Mouse (Mus musculus) embryonic facial prominence, embryonic 14.5 days (tissue): ENCODE data around the gene Negr1. TPM values are rescaled to one million over a fixed set of nuclear protein-coding genes. Genes with fewer than 3 reads are reported as not detected.

Experiments used
- ATAC-seq: fragments of 200-750 bp; cut with Nextera tagmentation; 2 replicates; pipeline ENCODE4 v1.8.0; 2017; ENCODE audit warnings: low read depth, moderate number of reproducible peaks, moderate TSS enrichment
- DNase-seq: peaks from one replicate; pipeline ENCODE4 v3.0.0-alpha.2; 2015; ENCODE audit warnings: low spot score
- H3K27ac ChIP-seq: fragments of 300-500 bp; sonication (generic); replicated peaks from 2 replicates; pipeline ENCODE4 v1.5.1; 2014; ENCODE audit warnings: low read depth, mild to moderate bottlenecking, low read length, moderate library complexity
- H3K27me3 ChIP-seq: fragments of 300-500 bp; sonication (generic); replicated peaks from 2 replicates; pipeline ENCODE4 v1.6.1; 2014; ENCODE audit warnings: low read length; ENCODE audit not compliant: control insufficient read depth, insufficient read depth
- H3K36me3 ChIP-seq: fragments of 300-500 bp; sonication (generic); 2 replicates; pipeline ENCODE4 v1.6.1; 2014; ENCODE audit warnings: low read length, mixed read lengths; ENCODE audit not compliant: control insufficient read depth, insufficient read depth
- H3K4me1 ChIP-seq: fragments of 300-500 bp; sonication (generic); 2 replicates; pipeline ENCODE4 v1.6.1; 2014; ENCODE audit warnings: antibody characterized with exemption, low read length; ENCODE audit not compliant: control insufficient read depth, insufficient read depth
- H3K4me2 ChIP-seq: fragments of 300-500 bp; sonication (generic); 2 replicates; pipeline ENCODE4 v1.6.1; 2014; ENCODE audit warnings: low read depth, mild to moderate bottlenecking, low read length, moderate library complexity, mixed read lengths
- H3K4me3 ChIP-seq: fragments of 300-500 bp; sonication (generic); 2 replicates; pipeline ENCODE4 v1.5.1; 2014; ENCODE audit warnings: low read depth, mild to moderate bottlenecking, low read length
- H3K9ac ChIP-seq: fragments of 300-500 bp; sonication (generic); 2 replicates; pipeline ENCODE4 v1.6.1; 2014; ENCODE audit warnings: low read depth, mild to moderate bottlenecking, low read length, moderate library complexity, mixed read lengths
- H3K9me3 ChIP-seq: fragments of 300-500 bp; sonication (generic); 2 replicates; pipeline ENCODE4 v1.6.1; 2016; ENCODE audit warnings: low read length; ENCODE audit not compliant: control insufficient read depth
- WGBS: fragments of 180-500 bp; shearing (Covaris S2); extraction: QIAGEN DNeasy Blood & Tissue Kit; methylation state at CpG from one replicate; pipeline ENCODE4 v1.1.7; 2014; 5-methylcytosine and 5-hydroxymethylcytosine counted together
- polyA plus RNA-seq: library from polyadenylated mRNA; unstranded; fragments of >200 nt; fragmentation: Nextera tagmentation; extraction: Ambion mirVana; gene quantifications from 2 replicates; pipeline ENCODE4 v1.2.1, GENCODE M21; 2014

The Negr1 gene
- polyA plus RNA-seq, 1 experiment from 2014 or later: 7.6 TPM

GRCm38 (mm10) chr3:156952970-156953369 lies 391.4 kb downstream of the Negr1 start:
- Histone ChIP-seq H3K9ac (no peak overlapping the region), H3K4me1 (no peaks in the 10 kb centered on the region), H3K36me3 (no peaks in the 10 kb centered on the region), H3K4me3 (no peak overlapping the region), H3K27me3 (no peaks in the 10 kb centered on the region), H3K9me3 (no peaks in the 10 kb centered on the region), H3K4me2 (no peak overlapping the region), H3K27ac (no peak overlapping the region)
- WGBS: 61% methylated on average over 6 of the region's 6 CpGs
- ATAC-seq (no peak), DNase-seq (peak; percentile 65)

GRCm38 (mm10) chr3:156955094-156955493 lies 393.5 kb downstream of the Negr1 start:
- 80% methylated on average over 4 of the region's 4 CpGs for WGBS
- Histone ChIP-seq H3K4me3 (no peak overlapping the region), H3K9ac (no peak overlapping the region), H3K27ac (no peak overlapping the region), H3K4me1 (no peaks in the 10 kb centered on the region), H3K9me3 (no peaks in the 10 kb centered on the region), H3K27me3 (no peaks in the 10 kb centered on the region), H3K4me2 (no peak overlapping the region), H3K36me3 (no peaks in the 10 kb centered on the region)
- ATAC-seq (no peak), DNase-seq (no peak)

- Histone ChIP-seq H3K9me3 (no peaks in the 10 kb centered on the region), H3K4me2 (no peak overlapping the region), H3K4me1 (no peaks in the 10 kb centered on the region), H3K27me3 (no peaks in the 10 kb centered on the region), H3K4me3 (no peak overlapping the region), H3K36me3 (no peaks in the 10 kb centered on the region), H3K9ac (no peak overlapping the region), H3K27ac (no peak overlapping the region)
- ATAC-seq (no peak), DNase-seq (no peak)
- WGBS: 96% methylated on average over 7 of the region's 7 CpGs
These were observed 397.0 kb downstream of the Negr1 start for GRCm38 (mm10) chr3:156958640-156959039.

GRCm38 (mm10) chr3:156968764-156969163 lies 407.2 kb downstream of the Negr1 start:
- DNase-seq (peak; percentile 79), ATAC-seq (no peak)

GRCm38 (mm10) chr3:156971104-156971503 lies 409.5 kb downstream of the Negr1 start:
- H3K4me1 ChIP-seq: no peaks in the 10 kb centered on the region
- no peak overlapping the region for H3K4me2 ChIP-seq
- DNase-seq: no peak
- no peak overlapping the region for H3K4me3 ChIP-seq
- no peaks in the 10 kb centered on the region for H3K27me3 ChIP-seq
- WGBS: 65% methylated on average over 2 of the region's 2 CpGs
- no peaks in the 10 kb centered on the region for H3K9me3 ChIP-seq
- H3K27ac ChIP-seq: no peak overlapping the region
- H3K9ac ChIP-seq: no peak overlapping the region
- ATAC-seq: no peak
- no peaks in the 10 kb centered on the region for H3K36me3 ChIP-seq

More at GRCm38 (mm10) chr3:156968764-156969163, 407.2 kb downstream of the Negr1 start:
- 51% methylated on average over 2 of the region's 2 CpGs for WGBS
- H3K9ac ChIP-seq: no peak overlapping the region
- H3K4me1 ChIP-seq: no peaks in the 10 kb centered on the region
- no peaks in the 10 kb centered on the region for H3K9me3 ChIP-seq
- H3K4me2 ChIP-seq: no peak overlapping the region
- no peak overlapping the region for H3K4me3 ChIP-seq
- H3K27ac ChIP-seq: no peak overlapping the region
- no peaks in the 10 kb centered on the region for H3K36me3 ChIP-seq
- H3K27me3 ChIP-seq: no peaks in the 10 kb centered on the region

GRCm38 (mm10) chr3:156976816-156977215 lies 415.2 kb downstream of the Negr1 start:
- Histone ChIP-seq H3K4me1 (no peaks in the 10 kb centered on the region), H3K36me3 (no peaks in the 10 kb centered on the region), H3K27me3 (no peaks in the 10 kb centered on the region), H3K27ac (no peak overlapping the region), H3K9me3 (no peaks in the 10 kb centered on the region), H3K4me3 (no peak overlapping the region), H3K9ac (no peak overlapping the region), H3K4me2 (no peak overlapping the region)
- DNase-seq (no peak), ATAC-seq (no peak)
- WGBS: 51% methylated on average over 2 of the region's 2 CpGs

GRCm38 (mm10) chr3:156980042-156980716 lies 418.6 kb downstream of the Negr1 start:
- no peaks in the 10 kb centered on the region for H3K27me3 ChIP-seq
- H3K27ac ChIP-seq: no peak overlapping the region
- no peaks in the 10 kb centered on the region for H3K36me3 ChIP-seq
- H3K4me1 ChIP-seq: no peaks in the 10 kb centered on the region
- ATAC-seq (no peak), DNase-seq (no peak)
- no peak overlapping the region for H3K9ac ChIP-seq
- WGBS: 64% methylated on average over 11 of the region's 11 CpGs
- no peaks in the 10 kb centered on the region for H3K9me3 ChIP-seq
- H3K4me2 ChIP-seq: no peak overlapping the region
- H3K4me3 ChIP-seq: no peak overlapping the region

- Histone ChIP-seq H3K4me2 (no peak overlapping the region), H3K4me1 (no peaks in the 10 kb centered on the region), H3K36me3 (no peaks in the 10 kb centered on the region), H3K9me3 (no peaks in the 10 kb centered on the region), H3K4me3 (no peak overlapping the region), H3K27me3 (no peaks in the 10 kb centered on the region), H3K27ac (no peak overlapping the region), H3K9ac (no peak overlapping the region)
- DNase-seq: peak; percentile 63
- peak; percentile 33; the same call in 1 of the 2 replicates for ATAC-seq
- 44% methylated on average over 4 of the region's 4 CpGs for WGBS
These were observed 420.5 kb downstream of the Negr1 start for GRCm38 (mm10) chr3:156982102-156982501.

GRCm38 (mm10) chr3:156987113-156987512 lies 425.5 kb downstream of the Negr1 start:
- WGBS: 90% methylated on average over 3 of the region's 3 CpGs
- no peak for DNase-seq
- H3K4me1 ChIP-seq: no peaks in the 10 kb centered on the region
- ATAC-seq: no peak
- no peak overlapping the region for H3K9ac ChIP-seq
- no peak overlapping the region for H3K27ac ChIP-seq
- no peak overlapping the region for H3K4me3 ChIP-seq
- H3K36me3 ChIP-seq: no peaks in the 10 kb centered on the region
- H3K9me3 ChIP-seq: no peaks in the 10 kb centered on the region
- H3K4me2 ChIP-seq: no peak overlapping the region
- no peaks in the 10 kb centered on the region for H3K27me3 ChIP-seq
